Mouse (Mus musculus): Measurements from ENCODE around the gene Tex21. TPM values are rescaled to one million over a fixed set of nuclear protein-coding genes. Genes with fewer than 3 reads are reported as not detected.

The Tex21 gene
- total and polyA plus RNA-seq, 3 experiments: 4.4 to 6.7 TPM; not detected in 1

DNA sequence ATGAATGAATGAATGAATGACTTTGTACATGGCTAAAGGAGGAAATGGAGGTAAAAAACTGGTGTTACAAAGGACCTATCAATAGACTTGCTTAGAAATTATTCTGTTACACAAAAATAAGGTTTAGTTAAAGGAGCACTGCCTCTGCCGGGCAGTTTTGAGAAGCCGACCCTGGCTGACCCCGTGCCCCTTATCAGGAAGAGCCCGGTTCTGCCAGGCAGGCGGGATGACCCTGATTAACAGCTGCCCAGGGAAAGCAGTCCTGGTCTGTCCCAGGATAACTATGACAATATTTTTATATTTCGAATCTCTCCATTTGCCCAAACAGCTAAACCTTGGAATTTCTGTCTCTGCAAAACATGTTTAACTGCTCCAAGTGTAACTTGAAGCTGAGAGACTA is 62.3 kb downstream of the Tex21 start:
- H3K79me2 ChIP-seq (ENCODE audit: control insufficient read depth, insufficient read depth, low read length, poor library complexity): no peaks in the 10 kb centered on the region
- peaks cover 12 to 23% of the 10 kb centered on the region in 2 experiments for H3K4me1 ChIP-seq (ENCODE audit: control insufficient read depth in 1 of 2, insufficient read depth in 2 of 2, low read length in 2 of 2)
- no peak overlapping the region for H3K9ac ChIP-seq (ENCODE audit: control insufficient read depth, low read depth, low read length, poor library complexity, severe bottlenecking)
- H3K27ac ChIP-seq (ENCODE audit: control insufficient read depth, low read depth, low read length): no peak overlapping the region
- H3K36me3 ChIP-seq (ENCODE audit: control insufficient read depth in 1 of 2, insufficient read depth in 2 of 2, low read length in 2 of 2): peaks cover 0 to 21% of the 10 kb centered on the region in 2 experiments; a peak in 2 of 4 replicates
- H3K9me3 ChIP-seq (replicated peaks; ENCODE audit: insufficient read depth, low read length): no peaks in the 10 kb centered on the region
- H3K27me3 ChIP-seq (ENCODE audit: control insufficient read depth in 1 of 2, insufficient read depth in 2 of 2, low read length in 2 of 2): no peaks in the 10 kb centered on the region
- no peak for DNase-seq (ENCODE audit: low read depth, low spot score)
- no peak overlapping the region for H3K4me3 ChIP-seq (ENCODE audit: control insufficient read depth in 1 of 2, insufficient read depth in 1 of 2, low read depth in 2 of 2, low read length in 2 of 2)
- no peak for TF ChIP-seq TBP (IDR thresholded peaks at IDR 0.05; ENCODE audit: low read depth, low read length)
- no peak for TF ChIP-seq ZMIZ1 (IDR thresholded peaks at IDR 0.05; ENCODE audit: low read depth, low read length)
- no peak for TF ChIP-seq BHLHE40 (IDR thresholded peaks at IDR 0.05; ENCODE audit: borderline replicate concordance, low read depth, low read length)
- no peak for TF ChIP-seq RAD21 (IDR thresholded peaks at IDR 0.05; ENCODE audit: low read depth, low read length)
- TF ChIP-seq MXI1 (IDR thresholded peaks at IDR 0.05; ENCODE audit: low read depth, low read length): no peak
- no peak for TF ChIP-seq POLR2AphosphoS2 (IDR thresholded peaks at IDR 0.05; ENCODE audit: low read length)
- TF ChIP-seq TAL1 (IDR thresholded peaks at IDR 0.05; ENCODE audit: low read length): no peak
- no peak for TF ChIP-seq MYB (IDR thresholded peaks at IDR 0.05; ENCODE audit: low read depth, low read length)
- TF ChIP-seq ZKSCAN1 (IDR thresholded peaks at IDR 0.05; ENCODE audit: low read depth, low read length): no peak
- no peak for TF ChIP-seq RCOR1 (IDR thresholded peaks at IDR 0.05; ENCODE audit: low read depth, low read length)
- no peak for TF ChIP-seq POLR2AphosphoS5 (IDR thresholded peaks at IDR 0.05; ENCODE audit: borderline replicate concordance, low read depth, low read length)
- no peak for TF ChIP-seq MEF2A (IDR thresholded peaks at IDR 0.05; ENCODE audit: extremely low read depth, insufficient replicate concordance, low read depth, low read length, poor library complexity, severe bottlenecking)
- no peak for TF ChIP-seq CHD1 (IDR thresholded peaks at IDR 0.05; ENCODE audit: low read depth, low read length)
- TF ChIP-seq CTCF (IDR thresholded peaks at IDR 0.05 in 2 of 3, conservative IDR thresholded peaks at IDR 0.05 in 1 of 3; ENCODE audit: control insufficient read depth in 1 of 3, insufficient read depth in 1 of 3, low read depth in 2 of 3, low read length in 3 of 3, poor library complexity in 1 of 3, severe bottlenecking in 1 of 3): no peak
- TF ChIP-seq KAT2A (conservative IDR thresholded peaks at IDR 0.05; ENCODE audit: low read depth, low read length): no peak
- TF ChIP-seq TCF12 (IDR thresholded peaks at IDR 0.05; ENCODE audit: low read depth, low read length): no peak
- TF ChIP-seq SIN3A (IDR thresholded peaks at IDR 0.05; ENCODE audit: low read length): no peak
- no peak for TF ChIP-seq POLR2A (IDR thresholded peaks at IDR 0.05; ENCODE audit: control insufficient read depth in 1 of 2, insufficient read depth in 1 of 2, low read depth in 1 of 2, low read length in 2 of 2, poor library complexity in 1 of 2)
- no peak for TF ChIP-seq SMC3 (IDR thresholded peaks at IDR 0.05; ENCODE audit: low read depth, low read length)

DNA sequence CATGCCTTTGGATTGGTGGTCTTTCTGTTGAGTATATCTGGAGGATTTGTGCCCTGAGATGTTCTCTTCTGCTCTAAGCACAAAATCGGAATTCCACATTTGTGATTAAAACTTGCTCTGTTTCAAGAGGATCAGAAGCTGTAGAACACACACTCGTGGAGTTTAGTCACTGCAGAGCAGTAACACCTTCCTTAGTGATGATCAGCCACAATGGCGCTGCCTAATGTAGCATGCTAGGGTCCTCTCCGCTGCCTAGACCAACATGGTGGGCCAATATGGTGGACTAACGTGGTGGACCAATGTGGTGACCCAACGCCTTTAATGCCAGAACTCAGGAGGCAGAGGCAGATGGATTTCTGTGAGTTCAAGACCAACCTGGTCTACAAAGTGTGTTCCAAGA is 63.7 kb downstream of the Tex21 start:
- DNase-seq (ENCODE audit: low read depth, low spot score): no peak
- Histone ChIP-seq H3K27ac (ENCODE audit: control insufficient read depth, low read depth, low read length) (no peak overlapping the region), H3K9ac (ENCODE audit: control insufficient read depth, low read depth, low read length, poor library complexity, severe bottlenecking) (no peak overlapping the region), H3K4me1 (ENCODE audit: control insufficient read depth in 1 of 2, insufficient read depth in 2 of 2, low read length in 2 of 2) (peaks cover 12 to 23% of the 10 kb centered on the region in 2 experiments), H3K27me3 (ENCODE audit: control insufficient read depth in 1 of 2, insufficient read depth in 2 of 2, low read length in 2 of 2) (no peaks in the 10 kb centered on the region), H3K4me3 (ENCODE audit: control insufficient read depth in 1 of 2, insufficient read depth in 1 of 2, low read depth in 2 of 2, low read length in 2 of 2) (no peak overlapping the region), H3K79me2 (ENCODE audit: control insufficient read depth, insufficient read depth, low read length, poor library complexity) (no peaks in the 10 kb centered on the region), H3K9me3 (replicated peaks; ENCODE audit: insufficient read depth, low read length) (no peaks in the 10 kb centered on the region), H3K36me3 (ENCODE audit: control insufficient read depth in 1 of 2, insufficient read depth in 2 of 2, low read length in 2 of 2) (peaks cover 0 to 21% of the 10 kb centered on the region in 2 experiments; a peak in 2 of 4 replicates)
- TF ChIP-seq GATA1 (IDR thresholded peaks at IDR 0.05; ENCODE audit: low read depth, low read length) (no peak), TAL1 (IDR thresholded peaks at IDR 0.05; ENCODE audit: low read length) (no peak), NRF1 (IDR thresholded peaks at IDR 0.05; ENCODE audit: insufficient read depth, low read depth, low read length, poor library complexity, severe bottlenecking) (no peak), NELFE (IDR thresholded peaks at IDR 0.05; ENCODE audit: low read depth, low read length) (no peak), E2F4 (IDR thresholded peaks at IDR 0.05; ENCODE audit: borderline replicate concordance, low read depth, low read length) (no peak), ZC3H11A (IDR thresholded peaks at IDR 0.05; ENCODE audit: low read depth, low read length) (no peak), ZKSCAN1 (IDR thresholded peaks at IDR 0.05; ENCODE audit: low read depth, low read length) (no peak), ELF1 (IDR thresholded peaks at IDR 0.05; ENCODE audit: low read depth, low read length) (no peak), POLR2A (IDR thresholded peaks at IDR 0.05; ENCODE audit: control insufficient read depth in 1 of 2, insufficient read depth in 1 of 2, low read depth in 1 of 2, low read length in 2 of 2, poor library complexity in 1 of 2) (no peak), RCOR1 (IDR thresholded peaks at IDR 0.05; ENCODE audit: low read depth, low read length) (no peak), JUND (IDR thresholded peaks at IDR 0.05; ENCODE audit: low read depth, low read length) (no peak), ZNF384 (IDR thresholded peaks at IDR 0.05; ENCODE audit: low read depth, low read length) (no peak), POLR2AphosphoS5 (IDR thresholded peaks at IDR 0.05; ENCODE audit: borderline replicate concordance, low read depth, low read length) (no peak), MXI1 (IDR thresholded peaks at IDR 0.05; ENCODE audit: low read depth, low read length) (no peak), GABPA (IDR thresholded peaks at IDR 0.05; ENCODE audit: low read depth, low read length) (no peak), UBTF (IDR thresholded peaks at IDR 0.05; ENCODE audit: borderline replicate concordance, insufficient read depth, low read depth, low read length) (no peak), USF1 (IDR thresholded peaks at IDR 0.05; ENCODE audit: low read depth, low read length) (no peak), MAZ (IDR thresholded peaks at IDR 0.05; ENCODE audit: low read depth, low read length) (no peak)

Data from MEL (cell line).